Mouse (Mus musculus): Measurements from ENCODE around the gene Lrr1.
"Not testable (repeated sequence)": the region's sequence is repeated elsewhere in the genome, so short reads cannot be mapped to it uniquely, and the experiment has no call there.

Gene Lrr1

GRCm38 (mm10) chr12:69168461-69169106, at the start of gene Lrr1:
TSS of gene Lrr1 (plus strand) at chr12:69168814.
- peak; percentile 83 to 88 for DNase-seq

- DNase-seq, result no peak
Measured at GRCm38 (mm10) chr12:69119908-69120307, 48.7 kb upstream of the Lrr1 start.

- no peak for DNase-seq
Measured at GRCm38 (mm10) chr12:69122801-69123200, 45.8 kb upstream of the Lrr1 start.

GRCm38 (mm10) chr12:69125066-69125465, 43.5 kb upstream of the Lrr1 start:
- no peak for DNase-seq

GRCm38 (mm10) chr12:69127170-69127569, 41.4 kb upstream of the Lrr1 start:
- peak; percentile 21 to 27 for DNase-seq

GRCm38 (mm10) chr12:69127626-69128025, 41.0 kb upstream of the Lrr1 start:
- DNase-seq, result no peak

GRCm38 (mm10) chr12:69129634-69130310, 38.8 kb upstream of the Lrr1 start:
- no peak for DNase-seq

- no peak for DNase-seq
Measured at GRCm38 (mm10) chr12:69130486-69130885, 38.1 kb upstream of the Lrr1 start.

GRCm38 (mm10) chr12:69131267-69131666, 37.3 kb upstream of the Lrr1 start:
- DNase-seq, result no peak

- peak; percentile 16 to 21 for DNase-seq
Measured at GRCm38 (mm10) chr12:69131981-69132380, 36.6 kb upstream of the Lrr1 start.

- no peak for DNase-seq
Measured at GRCm38 (mm10) chr12:69139201-69139600, 29.4 kb upstream of the Lrr1 start.

GRCm38 (mm10) chr12:69139841-69140240, 28.8 kb upstream of the Lrr1 start:
- DNase-seq, result no peak

GRCm38 (mm10) chr12:69143460-69143859, 25.2 kb upstream of the Lrr1 start:
- DNase-seq, result no peak

- DNase-seq, result no peak
Measured at GRCm38 (mm10) chr12:69147166-69147735, 21.4 kb upstream of the Lrr1 start.

GRCm38 (mm10) chr12:69150049-69150448, 18.6 kb upstream of the Lrr1 start:
- no peak for DNase-seq

GRCm38 (mm10) chr12:69155923-69156322, 12.7 kb upstream of the Lrr1 start:
- DNase-seq, result no peak

GRCm38 (mm10) chr12:69156436-69156835, 12.2 kb upstream of the Lrr1 start:
- DNase-seq, result no peak

- DNase-seq, result no peak
Measured at GRCm38 (mm10) chr12:69157107-69157506, 11.5 kb upstream of the Lrr1 start.

GRCm38 (mm10) chr12:69158366-69158764, 10.2 kb upstream of the Lrr1 start:
- no peak for DNase-seq

- peak; percentile 93 to 97 for DNase-seq
Measured at GRCm38 (mm10) chr12:69158765-69159577, 9.6 kb upstream of the Lrr1 start, which contains the start of gene Rps29. TSS of gene Rps29 (minus strand) at chr12:69159186.

GRCm38 (mm10) chr12:69159578-69159940, 9.1 kb upstream of the Lrr1 start:
- DNase-seq, result peak; percentile 25 to 29

- DNase-seq, result not testable (repeated sequence)
Measured at GRCm38 (mm10) chr12:69160677-69161076, 7.9 kb upstream of the Lrr1 start.

GRCm38 (mm10) chr12:69163586-69163985, 5.0 kb upstream of the Lrr1 start:
- not testable (repeated sequence) for DNase-seq
